Mouse (Mus musculus) heart, postnatal 0 days (tissue): Measurements from ENCODE around the gene Cyp8b1.

ENCODE experiments used
- CTCF ChIP-seq: IDR thresholded peaks from 2 replicates; pipeline ENCODE4 v1.5.1; 2016; ENCODE audit warnings: antibody characterized with exemption, control low read depth, low read depth
- EP300 ChIP-seq: IDR thresholded peaks from 2 replicates; pipeline ENCODE4 v1.6.1; 2016; ENCODE audit warnings: antibody characterized with exemption, low read depth

- no peak for TF ChIP-seq CTCF
- TF ChIP-seq EP300 = no peak
Measured at GRCm38 (mm10) chr9:121923443-121923842, 7.3 kb upstream of the Cyp8b1 start.
